Mouse (Mus musculus): ENCODE measurements around the gene Traf6. TPM values are rescaled to one million over a fixed set of nuclear protein-coding genes. Genes with fewer than 3 reads are reported as not detected.

The Traf6 gene
- 10 to 100 TPM in 1 of 2 experiments, 1 to 10 TPM in 1; 9.6 to 10.1 TPM for total RNA-seq (2021)
- long read RNA-seq, experiment 1, full-length matches to known transcripts: 1 of 2 reads
- long read RNA-seq, experiment 1, partial matches to known transcripts: 0 of 2 reads
- long read RNA-seq, experiment 1, other reads (novel, unspliced or antisense): 1 of 2 reads
- long read RNA-seq, experiment 2, full-length matches to known transcripts: 2 of 7 reads
- long read RNA-seq, experiment 2, partial matches to known transcripts: 1 of 7 reads
- long read RNA-seq, experiment 2, other reads (novel, unspliced or antisense): 4 of 7 reads

- peak; percentile 91 for DNase-seq
- intact Hi-C loops (cut with DNase I; ENCODE audit: low total_unique reads): no loop called here
Measured at GRCm38 (mm10) chr2:101678236-101679021, at the start of gene Traf6. Traf6 (plus strand) TSS chr2:101678429.

- intact Hi-C loops (cut with DNase I; ENCODE audit: low total_unique reads): no loop called here
- DNase-seq: no peak
Measured at GRCm38 (mm10) chr2:101638979-101639839, 39.0 kb upstream of the Traf6 start.

GRCm38 (mm10) chr2:101639840-101640350, 38.3 kb upstream of the Traf6 start:
- intact Hi-C loops (cut with DNase I; ENCODE audit: low total_unique reads): no loop called here
- no peak for DNase-seq

GRCm38 (mm10) chr2:101645841-101646240, 32.4 kb upstream of the Traf6 start:
- no peak for DNase-seq
- intact Hi-C loops (cut with DNase I; ENCODE audit: low total_unique reads): no loop called here

GRCm38 (mm10) chr2:101648361-101648760, 29.9 kb upstream of the Traf6 start:
- DNase-seq: no peak
- intact Hi-C loops (cut with DNase I; ENCODE audit: low total_unique reads): no loop called here

- no peak for DNase-seq
- intact Hi-C loops (cut with DNase I; ENCODE audit: low total_unique reads): no loop called here
Measured at GRCm38 (mm10) chr2:101649114-101649671, 29.0 kb upstream of the Traf6 start, which contains the start of the genes Rag1 and B230118H07Rik. Rag1 (minus strand) TSS chr2:101649501. B230118H07Rik (minus strand) TSS chr2:101649532.

- no peak for DNase-seq
- intact Hi-C loops (cut with DNase I; ENCODE audit: low total_unique reads): loop anchor here (5.0 to 10.0 kb wide), 3 partner anchors 53 to 178 kb away; no protein-coding TSS in a partner anchor
Measured at GRCm38 (mm10) chr2:101650446-101650845, 27.8 kb upstream of the Traf6 start.

- no peak for DNase-seq
- intact Hi-C loops (cut with DNase I; ENCODE audit: low total_unique reads): loop anchor here (5.0 to 10.0 kb wide), 3 partner anchors 55 to 180 kb away; no protein-coding TSS in a partner anchor
Measured at GRCm38 (mm10) chr2:101652204-101652920, 25.9 kb upstream of the Traf6 start.

GRCm38 (mm10) chr2:101652921-101653597, 25.2 kb upstream of the Traf6 start:
- intact Hi-C loops (cut with DNase I; ENCODE audit: low total_unique reads): loop anchor here (5.0 to 10.0 kb wide), 3 partner anchors 56 to 181 kb away; no protein-coding TSS in a partner anchor
- DNase-seq: peak; percentile 65

- intact Hi-C loops (cut with DNase I; ENCODE audit: low total_unique reads): no loop called here
- no peak for DNase-seq
Measured at GRCm38 (mm10) chr2:101660536-101660935, 17.7 kb upstream of the Traf6 start.

GRCm38 (mm10) chr2:101665058-101665702, 13.0 kb upstream of the Traf6 start:
- DNase-seq: peak; percentile 70
- intact Hi-C loops (cut with DNase I; ENCODE audit: low total_unique reads): no loop called here

- intact Hi-C loops (cut with DNase I; ENCODE audit: low total_unique reads): no loop called here
- no peak for DNase-seq
Measured at GRCm38 (mm10) chr2:101665703-101666092, 12.5 kb upstream of the Traf6 start.

GRCm38 (mm10) chr2:101668751-101669150, 9.5 kb upstream of the Traf6 start:
- intact Hi-C loops (cut with DNase I; ENCODE audit: low total_unique reads): no loop called here

GRCm38 (mm10) chr2:101673547-101673946, 4.7 kb upstream of the Traf6 start:
- intact Hi-C loops (cut with DNase I; ENCODE audit: low total_unique reads): no loop called here
- no peak for DNase-seq

More at GRCm38 (mm10) chr2:101668751-101669150, 9.5 kb upstream of the Traf6 start:
- DNase-seq: no peak

GRCm38 (mm10) chr2:101679164-101679784, 1.0 kb downstream of the Traf6 start:
- DNase-seq: no peak
- intact Hi-C loops (cut with DNase I; ENCODE audit: low total_unique reads): no loop called here

- intact Hi-C loops (cut with DNase I; ENCODE audit: low total_unique reads): no loop called here
- peak; percentile 52 for DNase-seq
Measured at GRCm38 (mm10) chr2:101684421-101684820, 6.2 kb downstream of the Traf6 start.

- intact Hi-C loops (cut with DNase I; ENCODE audit: low total_unique reads): no loop called here
- no peak for DNase-seq
Measured at GRCm38 (mm10) chr2:101688011-101688410, 9.8 kb downstream of the Traf6 start.
